Mouse (Mus musculus) embryonic facial prominence, embryonic 12.5 days (tissue): ENCODE data around the gene Stk10. TPM values are rescaled to one million over a fixed set of nuclear protein-coding genes. Genes with fewer than 3 reads are reported as not detected.
"Not testable (repeated sequence)": the region's sequence is repeated elsewhere in the genome, so short reads cannot be mapped to it uniquely, and the experiment has no call there.

Experiments
- ATAC-seq: fragments of 200-750 bp; cut with Nextera tagmentation; 2 replicates; pipeline ENCODE4 v1.8.0; 2017; ENCODE audit not compliant: insufficient number of reproducible peaks, insufficient read depth, low FRiP score, low TSS enrichment
- H3K27ac ChIP-seq: fragments of 300-500 bp; sonication (generic); 2 replicates; pipeline ENCODE4 v1.5.1; 2016; ENCODE audit warnings: mild to moderate bottlenecking
- H3K27me3 ChIP-seq: fragments of 300-500 bp; sonication (generic); 2 replicates; pipeline ENCODE4 v1.6.1; 2016; ENCODE audit warnings: mild to moderate bottlenecking, moderate library complexity
- H3K36me3 ChIP-seq: fragments of 300-500 bp; sonication (generic); 2 replicates; pipeline ENCODE4 v1.6.1; 2016; ENCODE audit warnings: mild to moderate bottlenecking
- H3K4me1 ChIP-seq: fragments of 300-500 bp; sonication (generic); 2 replicates; pipeline ENCODE4 v1.6.1; 2016
- H3K4me2 ChIP-seq: fragments of 300-500 bp; sonication (generic); replicated peaks from 2 replicates; pipeline ENCODE4 v1.6.1; 2016; ENCODE audit warnings: mild to moderate bottlenecking, moderate library complexity
- H3K4me3 ChIP-seq: fragments of 300-500 bp; sonication (generic); 2 replicates; pipeline ENCODE4 v1.5.1; 2016; ENCODE audit warnings: mild to moderate bottlenecking
- H3K9ac ChIP-seq: fragments of 300-500 bp; sonication (generic); 2 replicates; pipeline ENCODE4 v1.6.1; 2016; ENCODE audit warnings: mild to moderate bottlenecking, moderate library complexity
- H3K9me3 ChIP-seq: fragments of 300-500 bp; sonication (generic); 2 replicates; pipeline ENCODE4 v1.6.1; 2016; ENCODE audit warnings: mild to moderate bottlenecking, moderate library complexity
- WGBS: fragments of 180-500 bp; shearing (Covaris S2); methylation state at CpG from one replicate; pipeline ENCODE4 v1.1.7; 2016; 5-methylcytosine and 5-hydroxymethylcytosine counted together
- polyA plus RNA-seq: library from polyadenylated mRNA; unstranded; fragments of >200 nt; fragmentation: Nextera tagmentation; extraction: Ambion mirVana; gene quantifications from 2 replicates; pipeline ENCODE4 v1.2.1, GENCODE M21; 2016

The Stk10 gene
- polyA plus RNA-seq, 1 experiment from 2014 or later: 3.2 TPM

DNA sequence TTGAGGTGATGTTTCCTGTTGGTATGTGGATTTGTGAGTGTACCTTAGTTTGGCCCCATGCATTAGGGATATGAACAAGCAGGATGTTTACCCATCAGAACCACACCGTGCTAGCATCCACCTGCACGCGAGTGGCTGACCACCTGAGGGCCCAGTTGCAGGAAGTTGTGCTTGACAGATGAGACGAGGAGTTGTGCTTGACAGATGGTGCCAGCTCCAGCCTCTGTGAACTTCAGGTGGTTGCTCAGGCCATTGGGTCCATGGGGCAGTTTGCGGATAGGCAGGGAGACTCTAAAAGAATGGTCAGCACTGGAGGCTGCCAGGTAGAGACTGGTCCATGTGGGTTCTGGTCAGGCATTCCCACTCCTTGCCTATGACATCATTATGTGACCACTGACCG is 83.0 kb downstream of the Stk10 start:
- Histone ChIP-seq H3K4me2 (peak overlapping the region; percentile 18; the same call in 1 of the 2 replicates), H3K4me3 (no peak overlapping the region), H3K36me3 (no peaks in the 10 kb centered on the region), H3K27ac (no peak overlapping the region), H3K4me1 (peaks cover 23% of the 10 kb centered on the region), H3K9me3 (no peaks in the 10 kb centered on the region), H3K9ac (no peak overlapping the region), H3K27me3 (no peaks in the 10 kb centered on the region)
- ATAC-seq: no peak
- WGBS: 62% methylated on average over 6 of the region's 6 CpGs

DNA sequence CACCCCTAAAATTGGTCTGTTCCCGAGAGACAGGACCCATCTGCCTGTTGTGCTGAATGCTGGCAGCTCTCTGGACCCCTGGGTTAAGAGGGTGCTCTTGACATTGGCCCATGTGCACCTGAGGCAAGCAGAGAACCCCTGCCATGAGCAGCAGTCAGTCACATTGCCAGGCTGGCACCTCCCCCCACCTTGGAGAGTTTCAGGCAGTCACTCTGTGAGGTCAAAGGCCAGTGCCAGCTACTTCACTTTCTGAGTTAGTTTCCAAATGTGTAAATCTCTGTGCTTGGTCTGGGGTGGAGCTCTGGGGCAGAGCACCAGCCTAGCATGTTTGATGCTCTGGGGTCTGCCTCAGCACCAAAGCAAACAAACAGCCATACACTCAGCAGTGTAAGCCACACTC is 84.9 kb downstream of the Stk10 start:
- H3K4me2 ChIP-seq: no peak overlapping the region
- no peak overlapping the region for H3K9ac ChIP-seq
- no peaks in the 10 kb centered on the region for H3K9me3 ChIP-seq
- H3K4me1 ChIP-seq: peaks cover 18% of the 10 kb centered on the region
- WGBS: 80% methylated on average over 1 of the region's 1 CpGs
- ATAC-seq: no peak
- no peak overlapping the region for H3K27ac ChIP-seq
- no peak overlapping the region for H3K4me3 ChIP-seq
- H3K27me3 ChIP-seq: no peaks in the 10 kb centered on the region
- H3K36me3 ChIP-seq: no peaks in the 10 kb centered on the region

DNA sequence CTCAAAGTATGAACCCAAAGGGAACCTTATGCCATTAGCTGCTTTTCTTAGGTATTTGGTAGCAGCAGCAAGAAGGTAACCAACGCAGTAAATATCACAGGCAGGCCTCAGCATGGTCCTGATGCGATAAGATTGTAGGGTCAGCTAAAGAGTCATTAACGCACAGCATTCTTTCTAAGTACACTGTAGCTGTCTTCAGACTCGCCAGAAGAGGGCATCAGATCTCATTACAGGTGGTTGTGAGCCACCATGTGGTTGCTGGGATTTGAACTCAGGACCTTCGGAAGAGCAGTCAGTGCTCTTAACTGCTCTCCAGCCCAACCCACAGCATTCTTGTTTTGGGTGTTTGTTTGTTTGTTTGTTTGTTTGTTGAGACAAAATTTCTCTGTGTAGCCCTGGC is 85.5 kb downstream of the Stk10 start:
- not testable (repeated sequence) for H3K9me3 ChIP-seq, H3K36me3 ChIP-seq, ATAC-seq, H3K27me3 ChIP-seq, H3K9ac ChIP-seq, H3K4me3 ChIP-seq, H3K4me2 ChIP-seq
- Histone ChIP-seq H3K4me1 (peaks cover 20% of the 10 kb centered on the region), H3K27ac (peak overlapping the region; percentile 77; the same call in 1 of the 2 replicates)
- 81% methylated on average over 5 of the region's 5 CpGs for WGBS

DNA sequence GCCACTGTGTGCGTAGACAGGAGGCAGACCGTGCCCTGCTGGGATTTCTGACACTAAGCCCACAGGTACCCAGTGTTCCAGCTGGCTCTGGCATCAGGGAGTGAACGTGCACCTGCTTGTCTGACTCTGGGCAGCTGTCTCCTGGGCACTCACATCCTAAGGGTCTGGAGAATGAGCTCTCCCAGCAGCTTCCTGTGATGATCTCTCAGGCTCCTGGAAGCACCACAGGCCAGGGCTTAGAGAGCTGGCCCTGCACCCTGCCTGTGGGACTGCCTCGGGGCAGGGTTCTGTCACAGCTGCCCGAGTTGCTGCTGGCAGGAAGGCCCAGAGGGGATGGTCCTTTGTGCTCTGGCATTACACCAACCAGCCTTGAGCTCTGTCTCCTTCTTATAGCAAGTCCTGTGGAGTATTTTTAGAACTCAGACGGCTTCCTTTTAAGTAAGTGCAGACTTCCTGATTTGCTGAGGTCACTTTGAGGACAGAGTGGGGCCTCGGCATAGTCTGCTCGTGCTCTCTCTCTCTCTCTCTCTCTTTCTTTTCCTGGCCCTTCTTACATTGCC is 86.2 kb downstream of the Stk10 start:
- peaks cover 20% of the 10 kb centered on the region for H3K4me1 ChIP-seq
- no peak for ATAC-seq
- 33% methylated on average over 8 of the region's 8 CpGs for WGBS
- H3K4me2 ChIP-seq: no peak overlapping the region
- peak overlapping the region; percentile 77 for H3K27ac ChIP-seq
- H3K9me3 ChIP-seq: no peaks in the 10 kb centered on the region
- no peak overlapping the region for H3K4me3 ChIP-seq
- no peak overlapping the region for H3K9ac ChIP-seq
- no peaks in the 10 kb centered on the region for H3K36me3 ChIP-seq
- H3K27me3 ChIP-seq: no peaks in the 10 kb centered on the region

DNA sequence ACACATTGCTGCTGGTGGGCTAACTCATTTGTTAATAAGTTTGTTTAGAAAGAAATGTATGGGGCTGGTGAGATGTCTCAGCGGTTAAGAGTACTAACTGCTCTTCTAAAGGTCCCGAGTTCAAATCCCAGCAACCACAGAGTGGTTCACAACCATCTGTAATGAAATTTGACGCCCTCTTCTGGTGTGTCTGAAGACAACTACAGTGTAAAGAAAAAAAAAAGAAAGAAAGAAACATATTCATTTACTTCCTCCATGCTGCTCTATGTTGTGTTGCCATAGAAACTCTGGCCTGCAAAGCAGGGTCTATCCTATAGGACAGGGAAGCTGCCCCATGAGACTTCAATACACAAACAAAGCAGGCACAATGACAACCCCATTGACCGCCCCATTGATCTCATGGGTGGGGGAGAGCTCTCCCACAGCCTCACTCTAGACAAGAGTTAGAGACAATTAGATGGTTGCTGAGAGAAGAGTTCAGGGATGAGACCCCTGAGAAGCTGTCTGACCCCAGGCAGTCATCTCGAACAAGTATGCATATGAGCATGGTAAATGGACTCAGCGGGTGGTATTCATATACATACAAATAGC is 86.9 kb downstream of the Stk10 start:
- Histone ChIP-seq H3K4me2 (no peak overlapping the region), H3K4me3 (no peak overlapping the region), H3K9me3 (no peaks in the 10 kb centered on the region), H3K27me3 (no peaks in the 10 kb centered on the region), H3K4me1 (peaks cover 20% of the 10 kb centered on the region), H3K36me3 (no peaks in the 10 kb centered on the region), H3K9ac (no peak overlapping the region), H3K27ac (no peak overlapping the region)
- WGBS: 79% methylated on average over 6 of the region's 6 CpGs
- no peak for ATAC-seq

DNA sequence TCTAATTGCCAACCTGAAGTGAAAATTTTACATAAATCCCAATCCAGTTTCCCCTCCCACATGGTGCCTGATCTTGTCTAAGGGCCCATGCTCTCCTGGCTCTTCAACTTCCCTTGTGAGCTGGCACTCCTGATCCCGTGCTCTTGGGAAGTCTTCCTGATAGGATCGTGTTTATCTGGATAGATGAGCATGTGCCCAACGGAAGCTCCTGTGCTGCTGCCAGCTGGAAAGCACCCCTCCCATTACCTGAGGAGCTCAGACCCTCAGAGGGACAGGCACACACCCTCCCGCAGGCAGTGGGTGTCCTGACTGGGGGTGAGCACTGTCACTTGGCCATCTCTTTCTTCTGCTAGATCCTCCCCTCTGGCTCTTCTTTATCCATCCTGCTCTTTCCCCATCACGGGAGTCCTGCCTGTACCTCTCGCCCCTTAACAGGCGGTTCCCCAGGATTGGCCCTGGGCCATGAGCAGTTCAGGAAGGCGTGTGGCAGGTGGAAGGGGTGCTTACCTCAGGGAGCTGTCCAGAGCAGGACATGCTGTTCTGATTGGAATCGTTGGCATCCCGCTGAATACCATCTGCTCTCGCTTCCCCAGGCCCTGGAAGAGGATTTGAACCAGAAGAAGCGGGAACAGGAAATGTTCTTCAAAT is 88.8 kb downstream of the Stk10 start:
- ATAC-seq: no peak
- WGBS: 76% methylated on average over 12 of the region's 12 CpGs
- H3K9ac ChIP-seq: no peak overlapping the region
- no peak overlapping the region for H3K4me2 ChIP-seq
- no peaks in the 10 kb centered on the region for H3K9me3 ChIP-seq
- no peak overlapping the region for H3K27ac ChIP-seq
- H3K36me3 ChIP-seq: no peaks in the 10 kb centered on the region
- no peak overlapping the region for H3K4me3 ChIP-seq
- no peaks in the 10 kb centered on the region for H3K27me3 ChIP-seq
- peaks cover 11% of the 10 kb centered on the region for H3K4me1 ChIP-seq

DNA sequence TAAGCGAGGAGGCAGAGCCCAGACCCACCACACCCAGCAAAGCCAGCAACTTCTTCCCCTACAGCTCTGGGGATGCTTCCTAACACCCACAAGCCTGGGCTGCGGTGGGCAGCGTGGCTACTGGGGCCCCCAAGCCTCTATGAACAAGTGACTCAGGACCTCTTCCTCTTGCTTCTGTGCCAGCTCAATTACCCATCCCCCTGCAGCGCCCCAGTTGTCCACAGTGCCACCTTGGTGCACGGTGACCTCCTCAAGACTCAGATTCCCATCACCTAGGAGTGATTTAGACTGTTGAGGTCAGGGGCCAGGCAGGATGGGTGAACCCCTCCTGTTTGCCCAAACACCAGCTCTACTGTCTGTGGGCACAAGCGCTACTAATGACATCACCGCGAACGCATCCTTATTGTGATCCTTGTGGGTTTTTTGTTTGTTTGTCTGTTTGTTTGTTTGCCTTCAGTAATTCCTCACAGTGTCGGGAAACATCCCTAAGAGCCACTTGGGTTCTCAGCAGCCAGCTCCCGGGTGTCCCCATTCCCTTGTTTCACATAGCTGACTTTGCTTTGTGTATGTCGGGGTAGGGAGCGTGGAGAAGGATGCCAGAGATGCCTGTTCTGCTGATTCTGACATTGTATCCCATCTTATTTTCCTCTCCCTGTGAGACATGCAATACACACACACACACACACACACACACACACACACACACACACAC is 89.5 kb downstream of the Stk10 start:
- Histone ChIP-seq H3K4me3 (no peak overlapping the region), H3K9ac (no peak overlapping the region), H3K27ac (no peak overlapping the region), H3K4me1 (peaks cover 11% of the 10 kb centered on the region), H3K27me3 (no peaks in the 10 kb centered on the region), H3K4me2 (no peak overlapping the region), H3K36me3 (no peaks in the 10 kb centered on the region), H3K9me3 (no peaks in the 10 kb centered on the region)
- 84% methylated on average over 13 of the region's 13 CpGs for WGBS
- no peak for ATAC-seq

DNA sequence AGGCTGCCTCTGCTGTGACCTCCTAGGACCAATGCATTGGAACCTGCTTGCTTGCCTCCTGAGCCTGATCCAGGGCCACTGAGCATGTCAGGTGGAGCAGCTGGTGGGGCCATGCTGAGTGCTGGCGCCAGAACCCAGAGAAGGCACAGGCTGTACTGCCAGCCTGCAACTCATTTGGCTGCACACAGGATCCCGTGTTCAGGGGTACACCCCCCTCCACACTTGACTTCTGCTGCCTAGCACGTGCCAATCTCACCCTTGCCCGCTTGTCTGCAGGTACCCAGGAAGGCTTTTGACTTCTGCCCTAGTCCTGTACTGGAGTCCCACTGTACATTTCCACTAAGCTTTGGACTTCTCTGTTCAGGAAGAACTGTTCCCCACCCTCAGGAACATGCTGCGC is 90.1 kb downstream of the Stk10 start:
- no peak for ATAC-seq
- no peaks in the 10 kb centered on the region for H3K27me3 ChIP-seq
- peaks cover 11% of the 10 kb centered on the region for H3K4me1 ChIP-seq
- no peak overlapping the region for H3K9ac ChIP-seq
- H3K4me2 ChIP-seq: no peak overlapping the region
- no peak overlapping the region for H3K4me3 ChIP-seq
- no peaks in the 10 kb centered on the region for H3K36me3 ChIP-seq
- H3K27ac ChIP-seq: no peak overlapping the region
- no peaks in the 10 kb centered on the region for H3K9me3 ChIP-seq
- WGBS: 79% methylated on average over 5 of the region's 5 CpGs

DNA sequence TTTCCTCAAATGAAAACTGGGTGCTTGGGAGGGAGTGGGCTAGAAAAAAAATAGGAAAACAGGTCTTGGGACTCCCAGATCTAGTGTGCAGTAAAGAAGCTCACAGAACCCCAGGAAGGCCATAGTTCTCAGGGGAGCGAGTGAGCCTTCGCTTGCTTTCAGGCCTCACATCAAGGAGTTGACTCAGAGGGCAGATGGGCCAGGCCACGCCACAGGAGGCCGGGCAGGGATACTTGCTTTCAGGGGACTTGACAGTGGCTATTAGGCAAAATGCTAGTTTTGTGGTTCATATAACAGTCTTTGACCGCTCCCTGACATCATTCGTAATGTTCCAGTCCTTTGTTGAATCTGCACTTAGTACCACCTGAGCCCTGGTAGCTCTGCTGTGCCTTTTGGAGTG is 90.8 kb downstream of the Stk10 start:
- Histone ChIP-seq H3K4me2 (no peak overlapping the region), H3K36me3 (no peaks in the 10 kb centered on the region), H3K4me1 (peaks cover 10% of the 10 kb centered on the region), H3K4me3 (no peak overlapping the region), H3K9me3 (no peaks in the 10 kb centered on the region), H3K27me3 (no peaks in the 10 kb centered on the region), H3K27ac (no peak overlapping the region), H3K9ac (no peak overlapping the region)
- 76% methylated on average over 6 of the region's 6 CpGs for WGBS
- no peak for ATAC-seq

DNA sequence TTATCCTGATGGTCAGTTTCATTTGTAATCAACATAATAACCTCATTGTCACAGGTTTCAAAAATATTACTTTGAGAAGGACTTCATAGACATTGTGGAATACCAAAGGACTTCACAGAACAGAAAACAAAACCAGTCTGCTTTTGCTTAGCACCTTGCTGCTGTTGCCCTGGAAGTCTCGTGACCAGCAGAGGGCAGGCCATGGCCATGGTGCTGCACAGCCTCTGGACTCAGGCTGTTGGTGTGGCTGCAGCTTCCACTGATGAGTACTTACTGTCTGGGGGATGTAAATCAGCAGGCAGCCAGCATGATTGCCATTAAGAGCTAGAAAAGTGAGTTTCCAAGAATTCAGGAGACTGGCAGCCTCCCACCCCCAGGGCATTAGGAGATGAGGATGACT is 92.6 kb downstream of the Stk10 start:
- H3K9ac ChIP-seq: no peak overlapping the region
- H3K4me3 ChIP-seq: no peak overlapping the region
- WGBS: 56% methylated on average over 1 of the region's 1 CpGs
- no peak overlapping the region for H3K27ac ChIP-seq
- no peaks in the 10 kb centered on the region for H3K36me3 ChIP-seq
- no peak overlapping the region for H3K4me2 ChIP-seq
- H3K4me1 ChIP-seq: 0 out of 2 replicates have a peak, but pooled peaks cover 2% of the 10 kb centered on the region
- H3K27me3 ChIP-seq: no peaks in the 10 kb centered on the region
- H3K9me3 ChIP-seq: no peaks in the 10 kb centered on the region
- ATAC-seq: no peak

DNA sequence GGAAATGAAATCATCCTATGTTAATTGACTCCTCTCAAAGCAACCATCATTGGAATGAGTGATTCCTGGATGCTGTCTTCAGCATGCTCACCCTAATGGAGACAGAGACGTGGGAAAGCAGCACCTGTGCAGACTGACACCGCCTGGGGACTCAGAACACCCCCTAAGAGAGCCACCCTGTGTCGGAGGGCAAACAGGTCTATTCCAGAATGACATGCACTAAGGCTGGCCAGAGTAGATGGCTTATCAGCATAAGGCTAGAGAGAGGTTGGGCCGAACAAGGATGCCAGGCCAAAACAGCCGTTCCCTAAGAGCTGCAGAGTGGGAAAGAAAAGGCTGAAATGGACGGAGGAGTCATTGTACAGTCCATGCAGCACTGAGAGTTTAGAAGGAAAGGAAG is 93.0 kb downstream of the Stk10 start:
- Histone ChIP-seq H3K27me3 (no peaks in the 10 kb centered on the region), H3K9me3 (no peaks in the 10 kb centered on the region), H3K4me3 (no peak overlapping the region), H3K4me1 (0 out of 2 replicates have a peak, but pooled peaks cover 2% of the 10 kb centered on the region), H3K36me3 (no peaks in the 10 kb centered on the region), H3K9ac (no peak overlapping the region), H3K27ac (no peak overlapping the region), H3K4me2 (no peak overlapping the region)
- no peak for ATAC-seq
- WGBS: 80% methylated on average over 6 of the region's 6 CpGs

DNA sequence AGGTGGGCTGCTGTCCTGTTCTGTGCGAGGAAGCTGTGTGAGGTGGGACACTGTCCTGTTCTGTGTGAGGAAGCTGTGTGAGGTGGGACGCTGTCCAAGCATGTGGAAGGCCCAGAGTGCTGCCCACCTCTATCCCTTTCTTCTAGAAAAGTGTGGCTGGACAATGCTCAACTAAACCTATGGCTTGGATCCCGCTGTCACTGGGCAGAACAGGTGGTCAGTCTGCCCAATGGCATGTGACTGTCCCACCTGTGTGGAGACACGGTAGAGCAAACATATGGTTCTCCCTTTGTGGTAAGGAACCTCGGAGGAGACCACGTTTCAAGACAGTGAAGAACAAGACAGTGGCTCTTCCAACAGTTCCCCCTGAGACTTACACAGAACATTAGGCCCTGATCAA is 94.8 kb downstream of the Stk10 start:
- ATAC-seq: no peak
- Histone ChIP-seq H3K4me3 (no peak overlapping the region), H3K27ac (no peak overlapping the region), H3K27me3 (no peaks in the 10 kb centered on the region), H3K4me2 (no peak overlapping the region), H3K9ac (no peak overlapping the region), H3K36me3 (no peaks in the 10 kb centered on the region), H3K9me3 (no peaks in the 10 kb centered on the region), H3K4me1 (0 out of 2 replicates have a peak, but pooled peaks cover 2% of the 10 kb centered on the region)
- 80% methylated on average over 6 of the region's 6 CpGs for WGBS
